Mouse (Mus musculus) kidney, embryonic 16.5 days (tissue): ENCODE results near the gene 5031410I06Rik. TPM values are rescaled to one million over a fixed set of nuclear protein-coding genes. Genes with fewer than 3 reads are reported as not detected.
"Not testable (repeated sequence)": the region's sequence is repeated elsewhere in the genome, so short reads cannot be mapped to it uniquely, and the experiment has no call there.

Experiments
- ATAC-seq: fragments of 200-750 bp; cut with Nextera tagmentation; 2 replicates; pipeline ENCODE4 v1.8.0; 2017; ENCODE audit warnings: moderate TSS enrichment; ENCODE audit not compliant: low FRiP score, low TSS enrichment
- H3K27ac ChIP-seq: fragments of 300-500 bp; sonication (generic); 2 replicates; pipeline ENCODE4 v1.5.1; 2014; ENCODE audit warnings: low read length
- H3K27me3 ChIP-seq: fragments of 300-500 bp; sonication (generic); 2 replicates; pipeline ENCODE4 v1.6.1; 2014; ENCODE audit warnings: low read length, control low read depth, mixed read lengths; ENCODE audit not compliant: insufficient read depth
- H3K36me3 ChIP-seq: fragments of 300-500 bp; sonication (generic); 2 replicates; pipeline ENCODE4 v1.6.1; 2014; ENCODE audit warnings: low read length, control low read depth, mixed read lengths; ENCODE audit not compliant: insufficient read depth
- H3K4me1 ChIP-seq: fragments of 300-500 bp; sonication (generic); 2 replicates; pipeline ENCODE4 v1.6.1; 2014; ENCODE audit warnings: low read length, control low read depth, mixed read lengths; ENCODE audit not compliant: insufficient read depth
- H3K4me2 ChIP-seq: fragments of 300-500 bp; sonication (generic); replicated peaks from 2 replicates; pipeline ENCODE4 v1.6.1; 2014; ENCODE audit warnings: low read depth, low read length
- H3K4me3 ChIP-seq: fragments of 300-500 bp; sonication (generic); 2 replicates; pipeline ENCODE4 v1.5.1; 2014; ENCODE audit warnings: mild to moderate bottlenecking, low read length
- H3K9ac ChIP-seq: fragments of 300-500 bp; sonication (generic); replicated peaks from 2 replicates; pipeline ENCODE4 v1.6.1; 2014; ENCODE audit warnings: low read length
- H3K9me3 ChIP-seq: fragments of 300-500 bp; sonication (generic); 2 replicates; pipeline ENCODE4 v1.6.1; 2016; ENCODE audit warnings: low read length, control low read depth
- WGBS: fragments of 180-500 bp; shearing (Covaris S2); extraction: QIAGEN DNeasy Blood & Tissue Kit; methylation state at CpG from one replicate; pipeline ENCODE4 v1.1.7; 2014; 5-methylcytosine and 5-hydroxymethylcytosine counted together
- polyA plus RNA-seq: library from polyadenylated mRNA; unstranded; fragments of >200 nt; fragmentation: Nextera tagmentation; extraction: Ambion mirVana; gene quantifications from 2 replicates; pipeline ENCODE4 v1.2.1, GENCODE M21; 2015

5031410I06Rik gene
- polyA plus RNA-seq, result not detected in 2 replicates

- not testable (repeated sequence) for H3K4me2 ChIP-seq, H3K4me3 ChIP-seq
- WGBS, result no CpG with 5 or more reads among the region's 3 CpGs
Measured at GRCm38 (mm10) chr5:26105262-26105661, at the start of gene 5031410I06Rik. Gene 5031410I06Rik, minus strand, starts transcription at chr5:26105362.

GRCm38 (mm10) chr5:26142891-26143290 lies 37.7 kb upstream of the 5031410I06Rik start:
- no peak overlapping the region for H3K9ac ChIP-seq
- H3K4me2 ChIP-seq, result no peak overlapping the region
- ATAC-seq, result peak; percentile 51; the same call in 1 of the 2 replicates
- H3K4me1 ChIP-seq, result no peaks in the 10 kb centered on the region
- no peak overlapping the region for H3K27ac ChIP-seq
- WGBS, result 52% methylated on average over 6 of the region's 6 CpGs
- H3K36me3 ChIP-seq, result no peaks in the 10 kb centered on the region
- H3K27me3 ChIP-seq, result no peaks in the 10 kb centered on the region
- H3K4me3 ChIP-seq, result no peak overlapping the region
- no peaks in the 10 kb centered on the region for H3K9me3 ChIP-seq

More at GRCm38 (mm10) chr5:26105262-26105661, at the start of gene 5031410I06Rik:
- H3K9me3 ChIP-seq, H3K9ac ChIP-seq, H3K36me3 ChIP-seq, ATAC-seq, H3K4me1 ChIP-seq, H3K27ac ChIP-seq, H3K27me3 ChIP-seq: not testable (repeated sequence)

- H3K4me2 ChIP-seq, H3K9ac ChIP-seq, H3K27me3 ChIP-seq, H3K9me3 ChIP-seq, H3K4me1 ChIP-seq, H3K36me3 ChIP-seq, H3K4me3 ChIP-seq, H3K27ac ChIP-seq, ATAC-seq: not testable (repeated sequence)
- whole genome bisulfite sequencing, result no CpG with 5 or more reads among the region's 3 CpGs
Measured at GRCm38 (mm10) chr5:26121321-26121720, 16.2 kb upstream of the 5031410I06Rik start, which contains the start of gene Gm10220. Gene Gm10220, minus strand, starts transcription at chr5:26121421.

GRCm38 (mm10) chr5:26089191-26089590 lies 16.0 kb downstream of the 5031410I06Rik start, which contains the start of gene Gm10471:
Gene Gm10471, minus strand, starts transcription at chr5:26089291.
- not testable (repeated sequence) for H3K27me3 ChIP-seq, H3K4me1 ChIP-seq, H3K9me3 ChIP-seq, H3K9ac ChIP-seq, ATAC-seq, H3K36me3 ChIP-seq, H3K4me2 ChIP-seq, H3K4me3 ChIP-seq, H3K27ac ChIP-seq
- WGBS, result 67% methylated on average over 1 of the region's 1 CpGs

- H3K27me3 ChIP-seq, H3K27ac ChIP-seq, H3K4me1 ChIP-seq, H3K36me3 ChIP-seq, H3K4me2 ChIP-seq, H3K9ac ChIP-seq, H3K9me3 ChIP-seq, ATAC-seq, H3K4me3 ChIP-seq: not testable (repeated sequence)
Measured at GRCm38 (mm10) chr5:26079023-26079422, 26.1 kb downstream of the 5031410I06Rik start.

- H3K9me3 ChIP-seq, result 0 out of 2 replicates have a peak, but pooled peaks cover 5% of the 10 kb centered on the region
- H3K4me3 ChIP-seq, result no peak overlapping the region
- H3K27ac ChIP-seq, result no peak overlapping the region
- H3K27me3 ChIP-seq, result no peaks in the 10 kb centered on the region
- H3K36me3 ChIP-seq, result no peaks in the 10 kb centered on the region
- no peaks in the 10 kb centered on the region for H3K4me1 ChIP-seq
- ATAC-seq, result no peak
- 88% methylated on average over 24 of the region's 24 CpGs for WGBS
- H3K4me2 ChIP-seq, result no peak overlapping the region
- no peak overlapping the region for H3K9ac ChIP-seq
Measured at GRCm38 (mm10) chr5:26070716-26071115, 34.4 kb downstream of the 5031410I06Rik start.

GRCm38 (mm10) chr5:26058481-26058880 lies 46.7 kb downstream of the 5031410I06Rik start, which contains the start of gene Gm7347:
Gene Gm7347, minus strand, starts transcription at chr5:26058581.
- no CpG with 5 or more reads among the region's 2 CpGs for WGBS
- not testable (repeated sequence) for H3K27ac ChIP-seq, H3K4me3 ChIP-seq, H3K9me3 ChIP-seq, H3K4me2 ChIP-seq, ATAC-seq, H3K27me3 ChIP-seq, H3K36me3 ChIP-seq, H3K4me1 ChIP-seq, H3K9ac ChIP-seq

Other genes with a start within 250 kb of the 5031410I06Rik start
- gene Gm21663, start 163.0 kb downstream of the 5031410I06Rik start, polyA plus RNA-seq, result not detected in 2 replicates
- gene Gm21671, start 150.9 kb downstream of the 5031410I06Rik start, polyA plus RNA-seq, result not detected in 2 replicates
- gene Gm21680, start 132.7 kb downstream of the 5031410I06Rik start, polyA plus RNA-seq, result 0.05 TPM in 1 of 2 replicates, not detected in the other
- not detected in 2 replicates for gene Gm21698, start 116.7 kb downstream of the 5031410I06Rik start, polyA plus RNA-seq
- not detected in 2 replicates for gene Gm1979, start 100.6 kb downstream of the 5031410I06Rik start, polyA plus RNA-seq
- gene Gm5862, start 82.4 kb downstream of the 5031410I06Rik start, polyA plus RNA-seq, result not detected in 2 replicates
- not detected in 2 replicates for gene Speer4a, start 65.8 kb downstream of the 5031410I06Rik start, polyA plus RNA-seq
- gene Gm7347, start 46.8 kb downstream of the 5031410I06Rik start, polyA plus RNA-seq, result not detected in 2 replicates
- not detected in 2 replicates for gene Gm10471, start 16.1 kb downstream of the 5031410I06Rik start, polyA plus RNA-seq
- gene Gm10220, start 16.1 kb upstream of the 5031410I06Rik start, polyA plus RNA-seq, result 0.06 TPM in 1 of 2 replicates, not detected in the other
- gene Gm7361, start 152.3 kb upstream of the 5031410I06Rik start, polyA plus RNA-seq, result not detected in 2 replicates